ENCODE assay signal across 8 mouse cellular contexts in genomic region chr7:45716460-45716857, GRCm38 (mm10). TPM values are rescaled to one million over a fixed set of nuclear protein-coding genes. Genes with fewer than 3 reads are reported as not detected.
A peak's percentile ranks its signal among the peaks of the same experiment; 100 is the strongest.
DNase-seq lines count a peak whose midpoint lies in the region; ATAC-seq lines count a peak whose summit lies in the region.

No protein-coding gene starts in this region.

- peaks cover 18% of the 10 kb centered on the region for H3K36me3 ChIP-seq in neural tube, embryonic 11.5 days (ENCODE audit: control insufficient read depth, insufficient read depth, low read length)
- H3K36me3 ChIP-seq in limb, embryonic 13.5 days: peaks cover 46% of the 10 kb centered on the region
- peaks cover 39% of the 10 kb centered on the region for H3K36me3 ChIP-seq in stomach, embryonic 14.5 days (ENCODE audit: control insufficient read depth, insufficient read depth, low read length)

- no peaks in the 10 kb centered on the region for H3K9me3 ChIP-seq in neural tube, embryonic 11.5 days (ENCODE audit: control insufficient read depth, low read length)
- H3K9me3 ChIP-seq in limb, embryonic 13.5 days: no peaks in the 10 kb centered on the region
- H3K9me3 ChIP-seq in stomach, embryonic 14.5 days (ENCODE audit: control insufficient read depth, low read depth, low read length): no peaks in the 10 kb centered on the region

- peak overlapping the region; percentile 93 for H3K4me2 ChIP-seq in neural tube, embryonic 11.5 days (ENCODE audit: low read depth)
- H3K4me2 ChIP-seq in limb, embryonic 13.5 days (replicated peaks): peak overlapping the region; percentile 94
- H3K4me2 ChIP-seq in stomach, embryonic 14.5 days (replicated peaks; ENCODE audit: low read depth, low read length): peak overlapping the region; percentile 87

- WGBS in neural tube, embryonic 11.5 days: 95% methylated on average over 3 of the region's 3 CpGs
- WGBS in limb, embryonic 13.5 days: 89% methylated on average over 3 of the region's 3 CpGs
- WGBS in stomach, embryonic 14.5 days: 92% methylated on average over 3 of the region's 3 CpGs

- H3K27ac ChIP-seq in neural tube, embryonic 11.5 days (ENCODE audit: low read depth, low read length): no peak overlapping the region
- no peak overlapping the region for H3K27ac ChIP-seq in limb, embryonic 13.5 days
- H3K27ac ChIP-seq in stomach, embryonic 14.5 days (ENCODE audit: low read length): no peak overlapping the region

- peak; percentile 35 for DNase-seq in adrenal gland, adult 8-10 months
- DNase-seq in adrenal gland, postnatal 25 days: no peak
- no peak for DNase-seq in neural tube, embryonic 11.5 days (ENCODE audit: low spot score)
- no peak for DNase-seq in neural tube, embryonic 10.5 days (ENCODE audit: extremely low spot score, low spot score)
- DNase-seq in left cerebral cortex, adult 9 months (ENCODE audit: low spot score in 2 of 2): no peak
- no peak for DNase-seq in spleen, postnatal 14 days (ENCODE audit: low spot score in 2 of 2)

- ATAC-seq in neural tube, embryonic 11.5 days (ENCODE audit: insufficient read depth, low FRiP score, low TSS enrichment): no peak
- ATAC-seq in limb, embryonic 13.5 days (ENCODE audit: low FRiP score, low read depth): no peak
- ATAC-seq in stomach, embryonic 14.5 days (ENCODE audit: insufficient number of reproducible peaks, insufficient read depth, low FRiP score, low read depth): no peak

- H3K27me3 ChIP-seq in neural tube, embryonic 11.5 days (ENCODE audit: control insufficient read depth, insufficient read depth, low read length): no peaks in the 10 kb centered on the region
- no peaks in the 10 kb centered on the region for H3K27me3 ChIP-seq in limb, embryonic 13.5 days
- no peaks in the 10 kb centered on the region for H3K27me3 ChIP-seq in stomach, embryonic 14.5 days (ENCODE audit: control insufficient read depth, insufficient read depth, low read length)

- H3K9ac ChIP-seq in neural tube, embryonic 11.5 days (ENCODE audit: low read length): no peak overlapping the region
- peak overlapping the region; percentile 84; the same call in 1 of the 2 replicates for H3K9ac ChIP-seq in limb, embryonic 13.5 days
- H3K9ac ChIP-seq in stomach, embryonic 14.5 days (replicated peaks; ENCODE audit: low read depth, low read length): no peak overlapping the region; the same call in 1 of the 2 replicates

- peaks cover 33% of the 10 kb centered on the region for H3K4me1 ChIP-seq in neural tube, embryonic 11.5 days (ENCODE audit: control insufficient read depth, insufficient read depth, low read length)
- peaks cover 52% of the 10 kb centered on the region for H3K4me1 ChIP-seq in limb, embryonic 13.5 days
- peaks cover 47% of the 10 kb centered on the region for H3K4me1 ChIP-seq in stomach, embryonic 14.5 days (ENCODE audit: control insufficient read depth, insufficient read depth, low read length)

- H3K4me3 ChIP-seq in neural tube, embryonic 11.5 days (ENCODE audit: low read depth, low read length): peak overlapping the region; percentile 97; the same call in 1 of the 2 replicates
- H3K4me3 ChIP-seq in limb, embryonic 13.5 days: peak overlapping the region; percentile 94
- H3K4me3 ChIP-seq in stomach, embryonic 14.5 days (ENCODE audit: low read depth, low read length): peak overlapping the region; percentile 97; the same call in 1 of the 2 replicates

RNA-seq across cellular contexts. Expression of gene Rpl18, which starts 1.2 kb away (rescaled TPM):
- total RNA-seq in adrenal gland, adult 8-10 months (2022): 1,000 to 10,000 TPM; 1,011 to 1,224 (median 1,104) TPM
- 964 and 1,249 TPM in 2 replicates for total RNA-seq in adrenal gland, postnatal 25 days (2021)
- polyA plus RNA-seq in neural tube, embryonic 11.5 days (2014; fragmentation: Nextera tagmentation; extraction: Ambion mirVana): 929 and 960 TPM in 2 replicates
- 1,016 and 1,039 TPM in 2 replicates for polyA plus RNA-seq in limb, embryonic 13.5 days (2015; fragmentation: Nextera tagmentation; extraction: Ambion mirVana)
- polyA plus RNA-seq in stomach, embryonic 14.5 days (2014; fragmentation: Nextera tagmentation; extraction: Ambion mirVana): 1,227 and 1,272 TPM in 2 replicates

RNA-seq across cellular contexts. Expression of gene Sphk2, which starts 1.3 kb away (rescaled TPM):
- total RNA-seq in adrenal gland, adult 8-10 months (2022): 10 to 100 TPM; 36.9 to 40.2 (median 39.3) TPM
- 38.2 and 42.0 TPM in 2 replicates for total RNA-seq in adrenal gland, postnatal 25 days (2021)
- 23.7 and 25.3 TPM in 2 replicates for polyA plus RNA-seq in neural tube, embryonic 11.5 days (2014; fragmentation: Nextera tagmentation; extraction: Ambion mirVana)
- polyA plus RNA-seq in limb, embryonic 13.5 days (2015; fragmentation: Nextera tagmentation; extraction: Ambion mirVana): 33.4 and 36.0 TPM in 2 replicates
- polyA plus RNA-seq in stomach, embryonic 14.5 days (2014; fragmentation: Nextera tagmentation; extraction: Ambion mirVana): 24.4 TPM in 2 replicates

RNA-seq across cellular contexts. Expression of gene Fam83e, which starts 4.6 kb away (rescaled TPM):
- total RNA-seq in adrenal gland, adult 8-10 months (2022): 1 to 10 TPM in 1 of 4 experiments, under 1 TPM in 3; 0.29 to 2.1 (median 0.66) TPM
- 0.30 and 0.76 TPM in 2 replicates for total RNA-seq in adrenal gland, postnatal 25 days (2021)
- 0.28 and 0.42 TPM in 2 replicates for polyA plus RNA-seq in neural tube, embryonic 11.5 days (2014; fragmentation: Nextera tagmentation; extraction: Ambion mirVana)
- polyA plus RNA-seq in limb, embryonic 13.5 days (2015; fragmentation: Nextera tagmentation; extraction: Ambion mirVana): 0.61 and 1.0 TPM in 2 replicates
- 3.1 and 4.1 TPM in 2 replicates for polyA plus RNA-seq in stomach, embryonic 14.5 days (2014; fragmentation: Nextera tagmentation; extraction: Ambion mirVana)

RNA-seq across cellular contexts. Expression of gene Spaca4, which starts 9.2 kb away (rescaled TPM):
- total RNA-seq in adrenal gland, adult 8-10 months (2022): not detected
- total RNA-seq in adrenal gland, postnatal 25 days (2021): not detected in 2 replicates
- polyA plus RNA-seq in neural tube, embryonic 11.5 days (2014; fragmentation: Nextera tagmentation; extraction: Ambion mirVana): not detected in 2 replicates
- not detected in 2 replicates for polyA plus RNA-seq in limb, embryonic 13.5 days (2015; fragmentation: Nextera tagmentation; extraction: Ambion mirVana)
- polyA plus RNA-seq in stomach, embryonic 14.5 days (2014; fragmentation: Nextera tagmentation; extraction: Ambion mirVana): 0.38 TPM in 1 of 2 replicates, not detected in the other

RNA-seq across cellular contexts. Expression of gene Dbp, which starts 11.6 kb away (rescaled TPM):
- total RNA-seq in adrenal gland, adult 8-10 months (2022): 100 to 1,000 TPM; 254 to 411 (median 333) TPM
- 282 and 444 TPM in 2 replicates for total RNA-seq in adrenal gland, postnatal 25 days (2021)
- 3.3 and 3.7 TPM in 2 replicates for polyA plus RNA-seq in neural tube, embryonic 11.5 days (2014; fragmentation: Nextera tagmentation; extraction: Ambion mirVana)
- 4.5 and 6.2 TPM in 2 replicates for polyA plus RNA-seq in limb, embryonic 13.5 days (2015; fragmentation: Nextera tagmentation; extraction: Ambion mirVana)
- 6.4 and 6.7 TPM in 2 replicates for polyA plus RNA-seq in stomach, embryonic 14.5 days (2014; fragmentation: Nextera tagmentation; extraction: Ambion mirVana)
